Mouse (Mus musculus): Measurements from ENCODE around the gene Ms4a1. TPM values are rescaled to one million over a fixed set of nuclear protein-coding genes. Genes with fewer than 3 reads are reported as not detected.
"Not testable (repeated sequence)": the region's sequence is repeated elsewhere in the genome, so short reads cannot be mapped to it uniquely, and the experiment has no call there.

The Ms4a1 gene
- total and polyA plus RNA-seq, 3 experiments: 0.47 to 1.1 (median 0.73) TPM

DNA sequence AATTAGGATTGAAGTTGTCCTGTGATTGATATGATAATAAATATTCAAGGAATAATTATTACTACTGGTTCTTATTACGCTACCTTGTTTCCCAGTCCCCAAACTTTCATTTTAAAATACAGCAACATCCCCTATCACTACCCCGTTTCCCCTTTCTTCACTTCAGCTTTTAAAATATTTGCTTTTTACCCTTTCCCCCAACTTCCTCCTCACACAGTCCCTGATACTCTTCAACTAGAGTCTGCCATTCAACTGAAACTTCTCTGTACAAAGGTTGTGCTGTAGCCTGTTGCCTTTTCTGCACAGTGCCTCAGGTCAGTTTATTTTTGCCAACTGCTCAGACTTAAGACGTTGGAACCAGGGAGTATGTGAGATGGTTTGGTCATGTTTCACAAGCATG lies 2.5 kb downstream of the Ms4a1 start:
- no peak for DNase-seq
- intact Hi-C loops (cut with DNase I): no loop called here
- WGBS: 70% methylated on average over 3 of the region's 3 CpGs
- TF ChIP-seq POLR2A (IDR thresholded peaks at IDR 0.05; ENCODE audit: insufficient read depth, low read depth, low read length) (no peak), EP300 (IDR thresholded peaks at IDR 0.05; ENCODE audit: insufficient read depth, low read depth, low read length) (no peak), CTCF (IDR thresholded peaks at IDR 0.05) (no peak)
- no peak overlapping the region for H3K27ac ChIP-seq
- H3K4me3 ChIP-seq: no peak overlapping the region
- H3K36me3 ChIP-seq (ENCODE audit: control insufficient read depth, insufficient read depth, low read length): no peaks in the 10 kb centered on the region
- H3K27me3 ChIP-seq (ENCODE audit: control insufficient read depth, insufficient read depth, low read length): no peaks in the 10 kb centered on the region
- no peak overlapping the region for H3K9ac ChIP-seq (ENCODE audit: low read depth, low read length)
- H3K4me1 ChIP-seq (ENCODE audit: control insufficient read depth, insufficient read depth, low read length): no peaks in the 10 kb centered on the region
- H3K79me2 ChIP-seq (replicated peaks; ENCODE audit: control insufficient read depth, insufficient read depth, low read length): no peaks in the 10 kb centered on the region

GRCm38 (mm10) chr19:11262932-11263331 lies 3.1 kb downstream of the Ms4a1 start:
- H3K27ac ChIP-seq; H3K36me3 ChIP-seq (ENCODE audit: control insufficient read depth, insufficient read depth, low read length); H3K27me3 ChIP-seq (ENCODE audit: control insufficient read depth, insufficient read depth, low read length); H3K9ac ChIP-seq (ENCODE audit: low read depth, low read length); H3K4me3 ChIP-seq; H3K4me1 ChIP-seq (ENCODE audit: control insufficient read depth, insufficient read depth, low read length); intact Hi-C loops (cut with DNase I); DNase-seq; H3K79me2 ChIP-seq (replicated peaks; ENCODE audit: control insufficient read depth, insufficient read depth, low read length): not testable (repeated sequence)
- WGBS: 46% methylated on average over 4 of the region's 4 CpGs

DNA sequence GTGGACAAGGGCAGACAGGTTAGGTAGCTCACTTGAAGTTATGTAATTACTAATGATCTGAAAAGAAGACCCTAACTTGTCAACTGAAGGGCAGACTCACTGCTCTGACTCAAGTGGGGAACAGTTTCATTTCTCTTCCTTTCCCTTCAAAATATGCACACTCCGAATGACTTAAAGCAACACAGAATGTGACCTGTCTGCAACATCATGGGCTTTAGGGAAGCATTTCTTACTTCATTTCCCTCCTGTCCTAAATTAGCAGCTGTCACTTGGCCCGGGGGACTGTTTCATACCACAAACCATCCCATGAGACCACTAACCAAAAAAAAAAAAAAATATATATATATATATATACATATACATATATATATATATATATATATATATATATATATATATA lies 4.5 kb downstream of the Ms4a1 start:
- Histone ChIP-seq H3K79me2 (replicated peaks; ENCODE audit: control insufficient read depth, insufficient read depth, low read length) (no peaks in the 10 kb centered on the region), H3K4me3 (no peak overlapping the region), H3K4me1 (ENCODE audit: control insufficient read depth, insufficient read depth, low read length) (no peaks in the 10 kb centered on the region), H3K9ac (ENCODE audit: low read depth, low read length) (no peak overlapping the region), H3K27me3 (ENCODE audit: control insufficient read depth, insufficient read depth, low read length) (no peaks in the 10 kb centered on the region), H3K36me3 (ENCODE audit: control insufficient read depth, insufficient read depth, low read length) (no peaks in the 10 kb centered on the region), H3K27ac (no peak overlapping the region)
- TF ChIP-seq POLR2A (IDR thresholded peaks at IDR 0.05; ENCODE audit: insufficient read depth, low read depth, low read length) (no peak), CTCF (IDR thresholded peaks at IDR 0.05) (no peak), EP300 (IDR thresholded peaks at IDR 0.05; ENCODE audit: insufficient read depth, low read depth, low read length) (no peak)
- DNase-seq: no peak
- intact Hi-C loops (cut with DNase I): no loop called here
- WGBS: 65% methylated on average over 2 of the region's 2 CpGs

DNA sequence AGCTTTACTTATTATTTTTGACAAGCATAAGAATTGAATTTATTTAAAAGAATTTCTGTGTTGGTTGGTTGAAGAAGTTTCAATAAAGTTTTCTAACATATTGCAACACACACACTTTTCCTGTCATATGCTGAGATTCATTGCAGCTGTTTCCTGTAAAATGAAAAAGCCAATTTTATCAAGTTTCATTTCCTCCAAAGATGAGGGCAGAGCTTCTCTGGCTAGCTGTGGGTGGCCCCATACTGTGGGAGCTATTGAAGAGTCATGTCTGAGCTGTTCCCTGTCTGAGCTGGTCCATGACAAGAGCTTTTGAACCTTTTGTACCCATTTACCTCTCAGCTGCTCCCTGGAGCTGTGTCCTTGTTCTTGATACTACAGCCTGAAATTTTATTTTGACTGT lies 21.8 kb downstream of the Ms4a1 start:
- no peak overlapping the region for H3K4me3 ChIP-seq
- no peaks in the 10 kb centered on the region for H3K36me3 ChIP-seq (ENCODE audit: control insufficient read depth, insufficient read depth, low read length)
- no peaks in the 10 kb centered on the region for H3K79me2 ChIP-seq (replicated peaks; ENCODE audit: control insufficient read depth, insufficient read depth, low read length)
- no peak overlapping the region for H3K27ac ChIP-seq
- H3K27me3 ChIP-seq (ENCODE audit: control insufficient read depth, insufficient read depth, low read length): no peaks in the 10 kb centered on the region
- no peak overlapping the region for H3K9ac ChIP-seq (ENCODE audit: low read depth, low read length)
- no peak for TF ChIP-seq CTCF (IDR thresholded peaks at IDR 0.05)
- 0 out of 2 replicates have a peak, but pooled peaks have one; percentile 23 for TF ChIP-seq POLR2A (IDR thresholded peaks at IDR 0.05; ENCODE audit: insufficient read depth, low read depth, low read length)
- no peak for TF ChIP-seq EP300 (IDR thresholded peaks at IDR 0.05; ENCODE audit: insufficient read depth, low read depth, low read length)
- intact Hi-C loops (cut with DNase I): no loop called here
- DNase-seq: peak in 1 of 2 experiments; percentile 39
- H3K4me1 ChIP-seq (ENCODE audit: control insufficient read depth, insufficient read depth, low read length): peaks cover 1% of the 10 kb centered on the region; the same call in 1 of the 2 replicates

DNA sequence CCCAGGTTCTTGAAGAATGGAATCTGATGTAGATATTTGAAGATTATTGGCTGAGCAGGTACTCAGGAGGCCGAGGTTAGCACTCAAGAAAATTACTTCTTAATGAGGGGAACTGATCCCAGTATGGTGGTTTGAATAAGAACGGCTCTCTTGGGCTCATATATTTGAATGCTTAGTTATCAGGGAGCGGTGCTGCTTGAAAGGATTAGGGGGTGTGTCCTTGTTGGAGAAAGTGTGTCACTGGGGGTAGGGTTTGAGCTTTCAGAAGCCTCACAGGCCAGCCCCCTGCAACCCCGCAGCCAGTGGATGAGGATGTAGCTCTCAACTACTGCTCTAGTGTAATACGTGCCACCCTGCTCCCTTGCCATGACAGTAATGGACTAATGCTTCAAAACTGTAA lies 23.5 kb downstream of the Ms4a1 start:
- no peak overlapping the region for H3K9ac ChIP-seq (ENCODE audit: low read depth, low read length)
- TF ChIP-seq CTCF (IDR thresholded peaks at IDR 0.05): no peak
- no peak for TF ChIP-seq POLR2A (IDR thresholded peaks at IDR 0.05; ENCODE audit: insufficient read depth, low read depth, low read length)
- no peak for TF ChIP-seq EP300 (IDR thresholded peaks at IDR 0.05; ENCODE audit: insufficient read depth, low read depth, low read length)
- no peak for DNase-seq
- intact Hi-C loops (cut with DNase I): no loop called here
- WGBS: 63% methylated on average over 5 of the region's 5 CpGs
- H3K27ac ChIP-seq: no peak overlapping the region
- H3K4me1 ChIP-seq (ENCODE audit: control insufficient read depth, insufficient read depth, low read length): peaks cover 1% of the 10 kb centered on the region; the same call in 1 of the 2 replicates
- no peaks in the 10 kb centered on the region for H3K36me3 ChIP-seq (ENCODE audit: control insufficient read depth, insufficient read depth, low read length)
- H3K27me3 ChIP-seq (ENCODE audit: control insufficient read depth, insufficient read depth, low read length): no peaks in the 10 kb centered on the region
- no peak overlapping the region for H3K4me3 ChIP-seq
- no peaks in the 10 kb centered on the region for H3K79me2 ChIP-seq (replicated peaks; ENCODE audit: control insufficient read depth, insufficient read depth, low read length)

- H3K27me3 ChIP-seq (ENCODE audit: control insufficient read depth, insufficient read depth, low read length): no peaks in the 10 kb centered on the region
- no peaks in the 10 kb centered on the region for H3K4me1 ChIP-seq (ENCODE audit: control insufficient read depth, insufficient read depth, low read length)
- H3K79me2 ChIP-seq (replicated peaks; ENCODE audit: control insufficient read depth, insufficient read depth, low read length): no peaks in the 10 kb centered on the region
- no peak overlapping the region for H3K4me3 ChIP-seq
- H3K27ac ChIP-seq: no peak overlapping the region
- H3K9ac ChIP-seq (ENCODE audit: low read depth, low read length): no peak overlapping the region
- TF ChIP-seq EP300 (IDR thresholded peaks at IDR 0.05; ENCODE audit: insufficient read depth, low read depth, low read length): no peak
- no peak for TF ChIP-seq POLR2A (IDR thresholded peaks at IDR 0.05; ENCODE audit: insufficient read depth, low read depth, low read length)
- TF ChIP-seq CTCF (IDR thresholded peaks at IDR 0.05): no peak
- DNase-seq: no peak
- H3K36me3 ChIP-seq (ENCODE audit: control insufficient read depth, insufficient read depth, low read length): no peaks in the 10 kb centered on the region
- intact Hi-C loops (cut with DNase I): no loop called here
Measured at GRCm38 (mm10) chr19:11235820-11236219, 30.2 kb downstream of the Ms4a1 start.
